Mouse (Mus musculus): ENCODE measurements around the gene Dab1.

The Dab1 gene

DNA sequence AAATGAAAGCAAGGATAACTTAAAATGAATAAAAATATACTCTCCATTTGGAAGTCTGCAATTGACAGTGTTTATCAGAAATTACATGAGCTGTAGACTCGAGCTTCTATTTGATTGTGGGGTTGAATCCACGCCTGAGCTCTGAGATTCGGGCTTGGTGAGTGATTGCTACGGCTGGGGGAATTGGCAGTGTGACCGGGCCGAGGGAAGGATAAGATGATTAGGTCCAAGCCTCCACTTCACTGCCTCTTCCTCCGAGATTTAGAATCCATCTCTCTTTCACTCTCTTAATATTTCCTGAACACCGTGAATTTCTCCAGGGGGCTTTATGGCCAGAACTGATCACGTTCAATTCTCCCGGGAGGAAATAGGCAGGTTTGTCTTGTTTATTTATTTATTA is 452.1 kb downstream of the Dab1 start:
- DNase-seq (ENCODE audit: extremely low spot score, low spot score), result no peak

- DNase-seq (ENCODE audit: extremely low spot score, low spot score), result no peak
Measured at GRCm38 (mm10) chr4:104073920-104074459, 454.8 kb downstream of the Dab1 start.

GRCm38 (mm10) chr4:104077771-104078170 is 458.6 kb downstream of the Dab1 start:
- no peak for DNase-seq (ENCODE audit: extremely low spot score, low spot score)

DNA sequence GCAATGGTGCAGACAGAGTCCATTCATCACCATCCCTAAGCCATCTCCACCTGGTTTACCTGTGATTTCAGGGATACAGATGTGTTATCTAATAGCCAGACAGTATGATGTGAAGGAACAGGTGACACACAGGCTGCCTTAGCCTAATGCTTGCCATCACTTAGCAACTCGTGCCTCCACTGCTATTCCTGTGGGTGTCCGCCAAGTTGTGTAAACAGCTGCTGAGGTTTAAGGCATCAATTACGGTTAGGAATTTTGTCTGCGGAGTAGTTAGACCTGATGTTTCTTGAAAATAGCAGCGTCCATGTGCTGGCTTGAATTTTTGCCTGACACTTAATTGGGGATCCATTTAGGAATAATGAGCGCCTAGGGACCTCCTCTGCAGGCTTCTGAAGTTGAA is 487.1 kb downstream of the Dab1 start:
- no peak for DNase-seq (ENCODE audit: extremely low spot score, low spot score)

- no peak for DNase-seq (ENCODE audit: extremely low spot score, low spot score)
Measured at GRCm38 (mm10) chr4:104111614-104112013, 492.5 kb downstream of the Dab1 start.

DNA sequence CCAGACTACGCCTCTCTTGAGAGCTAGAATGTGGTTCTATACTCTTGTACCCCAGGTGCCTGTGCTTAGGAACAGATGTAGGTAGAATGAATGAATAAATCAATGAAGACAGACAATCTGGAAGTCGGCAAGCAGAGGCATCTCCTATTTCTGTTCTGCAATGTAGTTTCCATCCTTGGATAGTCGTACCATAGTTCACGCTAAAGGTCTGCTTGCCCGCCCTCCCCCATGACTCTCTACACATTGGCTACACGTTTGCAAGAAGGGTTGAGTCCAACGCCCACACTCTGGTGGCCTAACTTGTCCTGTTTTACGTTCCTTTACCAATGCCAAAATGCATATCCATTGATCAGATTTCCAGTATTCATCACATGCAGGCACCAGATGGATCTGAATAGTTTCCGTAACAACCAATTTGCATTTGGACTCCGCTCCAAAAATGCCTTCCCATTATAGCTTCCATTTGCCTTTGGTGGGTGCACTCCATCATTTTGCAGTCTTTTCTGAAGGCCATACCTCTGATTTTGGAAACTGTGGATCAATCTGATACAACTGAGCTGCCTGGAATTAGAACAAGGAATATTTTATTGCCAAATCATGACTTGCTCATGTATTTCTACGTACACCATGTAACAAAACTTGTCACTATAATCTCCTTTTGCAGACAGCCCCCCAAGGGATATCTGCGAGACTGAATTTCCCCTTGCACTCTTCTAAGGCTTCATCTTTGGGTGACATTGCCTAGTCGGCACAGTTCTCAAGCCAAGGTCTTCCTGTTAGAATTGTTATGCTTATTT is 494.2 kb downstream of the Dab1 start:
- DNase-seq (ENCODE audit: extremely low spot score, low spot score), result no peak

- no peak for DNase-seq (ENCODE audit: extremely low spot score, low spot score)
Measured at GRCm38 (mm10) chr4:104114006-104114361, 494.8 kb downstream of the Dab1 start.

DNA sequence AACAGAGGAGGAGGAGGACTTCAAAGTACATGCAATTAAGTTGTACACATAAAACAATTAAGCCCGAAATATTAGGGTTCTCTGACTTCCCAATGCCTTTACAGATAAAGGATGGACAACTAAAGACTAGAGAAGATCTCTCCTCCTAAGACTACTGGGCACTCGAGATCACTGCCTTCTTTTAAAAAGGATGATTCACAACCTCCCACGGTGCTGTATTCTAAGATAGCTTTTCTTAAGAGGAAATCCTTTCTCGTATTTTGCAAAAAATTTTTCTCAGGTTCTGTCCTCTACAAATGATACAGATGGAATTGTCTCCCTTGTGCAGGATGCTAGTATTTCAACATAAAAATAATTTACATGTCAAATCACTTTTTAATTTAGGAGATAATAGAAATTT is 500.9 kb downstream of the Dab1 start:
- no peak for DNase-seq (ENCODE audit: extremely low spot score, low spot score)

- no peak for DNase-seq (ENCODE audit: extremely low spot score, low spot score)
Measured at GRCm38 (mm10) chr4:104121959-104122358, 502.8 kb downstream of the Dab1 start.

GRCm38 (mm10) chr4:104122364-104122763 is 503.2 kb downstream of the Dab1 start:
- no peak for DNase-seq (ENCODE audit: extremely low spot score, low spot score)

DNA sequence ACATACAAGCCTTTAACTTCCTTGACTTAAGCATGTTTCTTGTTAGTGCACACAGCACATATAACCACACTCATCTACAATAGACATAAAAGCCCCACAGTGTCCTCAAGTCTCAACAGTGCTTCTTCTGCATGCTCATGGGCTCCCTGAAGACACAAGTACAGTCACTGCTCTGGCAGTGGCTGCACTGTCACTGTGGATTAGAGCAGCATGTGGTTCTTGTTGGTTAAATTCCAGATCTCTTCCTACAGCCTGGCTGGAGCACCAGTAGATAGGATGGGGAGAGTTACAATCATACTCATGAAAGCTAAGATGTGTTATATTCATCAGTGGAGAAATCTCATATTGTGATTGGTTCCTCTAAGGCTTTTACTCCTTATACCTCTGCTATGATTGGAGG is 534.5 kb downstream of the Dab1 start:
- no peak for DNase-seq (ENCODE audit: extremely low spot score, low spot score)

DNA sequence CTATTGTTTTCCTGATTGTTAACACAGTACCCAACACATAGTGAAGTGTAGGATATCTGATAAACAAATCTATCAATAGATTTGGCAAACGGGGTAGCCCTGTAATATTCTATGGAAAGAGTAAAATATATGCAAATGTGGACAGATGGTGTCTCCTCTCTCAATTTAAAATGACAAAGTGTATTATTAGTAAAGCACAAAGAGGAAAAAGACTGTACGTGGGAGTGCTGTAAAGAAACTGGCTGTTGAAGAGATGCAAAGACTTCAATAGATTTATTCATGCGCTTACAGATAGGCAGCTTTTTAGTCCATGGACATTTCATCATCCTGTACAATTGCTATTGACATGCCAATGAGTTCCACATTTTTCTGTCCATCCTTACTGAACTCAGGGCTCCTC is 558.9 kb downstream of the Dab1 start:
- no peak for DNase-seq (ENCODE audit: extremely low spot score, low spot score)

- no peak for DNase-seq (ENCODE audit: extremely low spot score, low spot score)
Measured at GRCm38 (mm10) chr4:104186311-104186710, 567.2 kb downstream of the Dab1 start.

DNA sequence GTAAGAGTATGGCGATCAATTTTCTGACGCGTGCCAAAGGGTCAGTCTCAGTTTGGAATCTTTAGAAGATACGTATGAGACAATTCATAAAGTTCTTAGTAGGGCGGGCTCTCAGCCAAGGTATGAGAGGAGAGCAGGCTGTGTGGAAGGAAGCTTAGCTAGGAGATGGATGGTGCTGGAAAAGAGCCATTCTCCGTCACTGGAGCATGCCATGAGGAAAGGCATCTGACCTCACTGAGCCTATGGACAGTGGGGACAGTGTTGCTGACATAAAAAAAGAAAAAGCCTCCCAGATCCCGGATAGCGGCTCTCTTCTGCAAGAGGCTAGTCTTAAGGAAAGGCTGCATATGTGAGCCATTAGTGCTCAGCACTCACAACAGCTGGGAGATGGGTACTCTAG is 579.5 kb downstream of the Dab1 start:
- DNase-seq (ENCODE audit: extremely low spot score, low spot score), result no peak

GRCm38 (mm10) chr4:104201686-104202085 is 582.5 kb downstream of the Dab1 start:
- DNase-seq (ENCODE audit: extremely low spot score, low spot score), result no peak

- DNase-seq (ENCODE audit: extremely low spot score, low spot score), result no peak
Measured at GRCm38 (mm10) chr4:104204047-104204446, 584.9 kb downstream of the Dab1 start.

- DNase-seq (ENCODE audit: extremely low spot score, low spot score), result no peak
Measured at GRCm38 (mm10) chr4:104206639-104207038, 587.5 kb downstream of the Dab1 start.

- peak; percentile 51 for DNase-seq (ENCODE audit: extremely low spot score, low spot score)
Measured at GRCm38 (mm10) chr4:104209081-104209480, 589.9 kb downstream of the Dab1 start.

DNA sequence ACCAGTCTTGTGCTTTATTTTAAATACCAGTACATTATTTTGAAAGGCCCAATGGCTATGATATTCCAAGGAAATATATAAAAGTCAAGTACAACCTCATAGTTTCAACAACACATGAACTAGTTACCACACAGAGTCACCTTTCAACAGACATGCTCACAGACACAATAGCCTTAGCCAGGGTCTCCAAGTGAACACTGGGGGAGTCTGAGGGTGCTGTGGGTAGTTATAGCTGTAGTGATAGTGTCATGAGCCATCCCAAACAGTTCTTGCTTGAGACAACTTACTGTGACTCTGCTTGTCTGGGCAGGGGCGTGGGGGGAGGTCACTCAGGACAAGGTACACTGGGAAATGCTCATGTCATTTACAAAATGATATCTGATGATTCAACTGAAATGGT is 591.6 kb downstream of the Dab1 start:
- no peak for DNase-seq (ENCODE audit: extremely low spot score, low spot score)

- DNase-seq (ENCODE audit: extremely low spot score, low spot score), result no peak
Measured at GRCm38 (mm10) chr4:104211531-104212455, 592.6 kb downstream of the Dab1 start.

DNA sequence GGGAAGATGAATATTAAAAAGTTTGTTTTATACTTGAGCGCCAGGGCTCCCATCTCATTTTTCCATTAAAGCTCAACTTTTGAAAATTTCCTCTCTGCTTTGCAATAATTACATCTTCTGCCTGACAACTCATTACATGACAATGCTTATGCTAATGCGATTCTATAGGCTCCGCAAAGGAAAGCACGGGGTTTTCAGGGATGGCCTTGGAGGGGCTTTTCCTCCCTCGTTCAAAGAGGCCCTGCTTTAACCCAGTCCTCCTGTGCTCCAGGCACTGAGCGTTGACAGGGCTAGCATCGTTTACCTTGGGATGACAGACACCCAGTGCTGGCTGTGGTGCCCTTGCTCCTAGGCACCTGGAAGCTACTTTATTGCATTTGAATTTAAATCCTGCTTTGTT is 595.6 kb downstream of the Dab1 start:
- DNase-seq (ENCODE audit: extremely low spot score, low spot score), result no peak

GRCm38 (mm10) chr4:104217336-104217735 is 598.2 kb downstream of the Dab1 start:
- DNase-seq (ENCODE audit: extremely low spot score, low spot score), result no peak
